Mouse (Mus musculus) lung, adult 2 months (tissue): ENCODE data around the gene Cisd3.

Source experiments
- CTCF ChIP-seq: fragments of 200-500 bp; IDR thresholded peaks from 2 replicates; pipeline ENCODE4 v1.5.1; 2011; ENCODE audit warnings: mild to moderate bottlenecking, low read length, control low read depth; ENCODE audit not compliant: insufficient read depth
- POLR2A ChIP-seq: fragments of 200-500 bp; IDR thresholded peaks from 2 replicates; pipeline ENCODE4 v1.6.1; 2011; ENCODE audit warnings: low read depth, mild to moderate bottlenecking, control low read depth, low read length, borderline replicate concordance; ENCODE audit errors: extremely low read depth

- no peak for TF ChIP-seq POLR2A
- no peak for TF ChIP-seq CTCF
Observed at GRCm38 (mm10) chr11:97718281-97718860, 32.7 kb downstream of the Cisd3 start.
